Mouse (Mus musculus) heart, adult 2 months (tissue): Measurements from ENCODE around the gene Rnf157. TPM values are rescaled to one million over a fixed set of nuclear protein-coding genes. Genes with fewer than 3 reads are reported as not detected.

Experiments used
- DNase-seq, 2 experiments: peaks; one replicate each; pipeline ENCODE4 v3.0.0; 2021
- H3K27ac ChIP-seq: fragments of 200-600 bp; 2 replicates; pipeline ENCODE4 v1.8.1; 2022
- H3K27me3 ChIP-seq: fragments of 200-500 bp; 2 replicates; pipeline ENCODE4 v1.6.1; 2012; ENCODE audit warnings: mild to moderate bottlenecking, low read length, inconsistent platforms, mixed read lengths; ENCODE audit not compliant: control insufficient read depth, insufficient read depth
- H3K36me3 ChIP-seq: fragments of 200-500 bp; 2 replicates; pipeline ENCODE4 v1.6.1; 2012; ENCODE audit warnings: low read length, inconsistent platforms; ENCODE audit not compliant: control insufficient read depth, insufficient read depth
- H3K4me1 ChIP-seq: fragments of 200-500 bp; 2 replicates; pipeline ENCODE4 v1.6.1; 2011; ENCODE audit warnings: low read length; ENCODE audit not compliant: control insufficient read depth, insufficient read depth
- H3K4me3 ChIP-seq: fragments of 200-600 bp; 2 replicates; pipeline ENCODE4 v1.8.1; 2022
- H3K79me2 ChIP-seq: fragments of 200-500 bp; replicated peaks from 2 replicates; pipeline ENCODE4 v1.6.1; 2012; ENCODE audit warnings: mild to moderate bottlenecking, inconsistent platforms, low read length, moderate library complexity, mixed read lengths; ENCODE audit not compliant: control insufficient read depth, insufficient read depth
- H3K9ac ChIP-seq: fragments of 200-500 bp; 2 replicates; pipeline ENCODE4 v1.6.1; 2012; ENCODE audit warnings: low read depth, mild to moderate bottlenecking, control low read depth, inconsistent platforms, low read length, mixed read lengths
- CTCF ChIP-seq: fragments of 200-600 bp; IDR thresholded peaks from 2 replicates; pipeline ENCODE4 v1.8.1; 2022; ENCODE audit warnings: antibody characterized with exemption, mild to moderate bottlenecking, moderate library complexity
- EP300 ChIP-seq: fragments of 200-500 bp; IDR thresholded peaks from 2 replicates; pipeline ENCODE4 v1.6.1; 2011; ENCODE audit warnings: low read depth, low read length, control low read depth; ENCODE audit not compliant: insufficient read depth
- POLR2A ChIP-seq: fragments of 200-500 bp; IDR thresholded peaks from 2 replicates; pipeline ENCODE4 v1.6.1; 2011; ENCODE audit warnings: mild to moderate bottlenecking, low read depth, low read length, control low read depth; ENCODE audit not compliant: insufficient read depth
- WGBS: fragments of 180-500 bp; shearing (Covaris S2); methylation state at CpG from one replicate; pipeline ENCODE4 v1.1.7; 2018; 5-methylcytosine and 5-hydroxymethylcytosine counted together
- intact Hi-C: fragments of 180-260 bp; cut with DNase I; formaldehyde crosslinking; loops from one replicate; pipeline ENCODE4 v1.15.1; 2025
- polyA plus RNA-seq: library from polyadenylated mRNA; depleted of rRNA; stranded (reverse); fragments of >200 nt; gene quantifications from 2 replicates; pipeline ENCODE4 v1.2.3, GENCODE M21; 2012
- total RNA-seq, 2 experiments: library from RNA; stranded (reverse); gene quantifications; 2 replicates each; pipeline ENCODE4 v1.2.3; 2021

Gene Rnf157
- total and polyA plus RNA-seq, 3 experiments, result 3.0 to 7.2 (median 6.0) TPM

DNA sequence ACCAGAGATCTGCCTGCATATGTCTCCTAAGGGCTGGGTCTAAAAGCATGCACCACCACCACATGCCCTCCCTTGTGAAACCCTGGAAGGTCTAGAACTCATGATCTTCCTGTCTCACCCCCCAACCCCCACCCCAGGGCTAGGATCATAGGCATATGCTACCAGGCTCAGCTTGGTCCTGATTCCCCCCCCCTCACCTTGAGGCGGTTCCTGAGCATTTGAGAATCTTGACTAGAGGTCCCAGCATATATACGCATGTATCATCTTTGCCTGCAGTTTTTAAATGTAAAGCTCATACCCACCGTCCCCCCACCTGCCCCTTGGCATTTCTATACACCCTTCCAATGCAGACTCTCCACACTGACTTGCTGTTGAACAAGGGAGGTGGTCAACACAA is 15.9 kb downstream of the Rnf157 start:
- Histone ChIP-seq H3K79me2 (no peaks in the 10 kb centered on the region), H3K27ac (no peak overlapping the region), H3K4me1 (peaks cover 4% of the 10 kb centered on the region), H3K9ac (no peak overlapping the region), H3K27me3 (no peaks in the 10 kb centered on the region), H3K4me3 (no peak overlapping the region), H3K36me3 (no peaks in the 10 kb centered on the region)
- no peak for TF ChIP-seq POLR2A
- no peak for TF ChIP-seq EP300
- no peak for TF ChIP-seq CTCF
- no peak for DNase-seq
- WGBS, result 96% methylated on average over 3 of the region's 3 CpGs
- intact Hi-C loops, result loop anchor here (5.0 kb wide), 1 partner anchor 45 kb away; no protein-coding TSS in a partner anchor

DNA sequence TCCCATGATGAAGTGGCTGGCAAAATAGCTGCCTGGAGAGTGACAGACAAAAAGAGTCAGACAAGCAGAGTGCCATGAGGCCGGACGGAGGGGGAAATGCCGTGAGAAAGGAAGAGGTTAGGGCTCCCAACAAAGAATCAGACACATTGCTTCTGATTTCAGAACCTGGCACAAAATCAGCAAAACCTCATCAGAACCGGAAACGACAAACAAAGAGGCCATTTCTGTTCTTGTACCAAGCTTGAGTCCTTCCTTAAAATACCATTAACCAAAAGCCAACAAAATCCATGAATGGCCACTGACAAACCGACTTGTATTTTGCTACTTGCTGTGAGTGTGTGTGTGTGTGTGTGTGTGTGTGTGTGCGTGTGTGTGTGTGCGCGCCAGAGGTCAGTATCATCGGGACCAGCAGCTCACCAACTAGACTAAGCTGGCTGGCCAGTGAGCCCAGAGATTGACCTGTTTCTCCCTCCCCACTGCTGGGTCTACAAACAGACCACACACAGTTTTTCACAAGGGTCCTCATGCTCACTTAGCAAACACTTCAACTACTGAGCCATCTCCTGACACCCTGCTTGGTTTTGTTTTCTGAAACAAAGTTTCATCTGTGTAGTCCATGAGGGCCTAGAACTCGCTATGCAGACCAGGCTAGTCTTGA is 16.4 kb downstream of the Rnf157 start:
- intact Hi-C loops, result loop anchor here (5.0 kb wide), 1 partner anchor 46 kb away; no protein-coding TSS in a partner anchor
- DNase-seq, result no peak

DNA sequence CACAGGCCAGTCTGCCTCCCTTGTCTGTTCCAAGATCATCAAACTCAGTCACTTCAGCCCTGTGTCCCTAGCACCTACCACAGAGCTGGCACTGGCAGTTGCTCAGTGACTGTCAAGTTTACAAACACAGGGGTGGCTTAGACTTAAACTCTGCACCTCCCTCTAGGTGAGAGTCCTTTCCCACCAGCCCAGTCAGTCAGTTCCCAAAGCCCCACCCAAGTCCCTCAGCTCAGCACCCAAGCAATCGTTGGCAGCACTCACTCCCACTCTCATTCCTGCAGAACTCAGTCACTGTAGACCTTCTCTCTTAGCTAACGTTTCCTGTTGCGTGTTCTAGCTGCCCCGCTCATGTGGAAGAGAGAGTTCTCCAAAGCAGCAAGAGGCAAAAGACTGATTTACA is 18.1 kb downstream of the Rnf157 start:
- DNase-seq, result no peak
- Histone ChIP-seq H3K27me3 (no peaks in the 10 kb centered on the region), H3K27ac (peak overlapping the region; percentile 45), H3K4me1 (peaks cover 4% of the 10 kb centered on the region), H3K4me3 (no peak overlapping the region), H3K79me2 (no peaks in the 10 kb centered on the region), H3K36me3 (no peaks in the 10 kb centered on the region), H3K9ac (peak overlapping the region; percentile 56)
- intact Hi-C loops, result loop anchor here (5.0 kb wide), 1 partner anchor 48 kb away; no protein-coding TSS in a partner anchor
- TF ChIP-seq EP300 (no peak), POLR2A (no peak), CTCF (no peak)
- WGBS, result 39% methylated on average over 4 of the region's 4 CpGs

More for the DNA sequence above, 16.4 kb downstream of the Rnf157 start:
- Histone ChIP-seq H3K36me3 (no peaks in the 10 kb centered on the region), H3K9ac (no peak overlapping the region), H3K27ac (peak overlapping the region; percentile 36), H3K4me1 (peaks cover 4% of the 10 kb centered on the region), H3K27me3 (no peaks in the 10 kb centered on the region), H3K79me2 (no peaks in the 10 kb centered on the region), H3K4me3 (no peak overlapping the region)
- TF ChIP-seq POLR2A (no peak), EP300 (0 out of 2 replicates have a peak, but pooled peaks have one; percentile 25)
- WGBS, result 60% methylated on average over 11 of the region's 11 CpGs

DNA sequence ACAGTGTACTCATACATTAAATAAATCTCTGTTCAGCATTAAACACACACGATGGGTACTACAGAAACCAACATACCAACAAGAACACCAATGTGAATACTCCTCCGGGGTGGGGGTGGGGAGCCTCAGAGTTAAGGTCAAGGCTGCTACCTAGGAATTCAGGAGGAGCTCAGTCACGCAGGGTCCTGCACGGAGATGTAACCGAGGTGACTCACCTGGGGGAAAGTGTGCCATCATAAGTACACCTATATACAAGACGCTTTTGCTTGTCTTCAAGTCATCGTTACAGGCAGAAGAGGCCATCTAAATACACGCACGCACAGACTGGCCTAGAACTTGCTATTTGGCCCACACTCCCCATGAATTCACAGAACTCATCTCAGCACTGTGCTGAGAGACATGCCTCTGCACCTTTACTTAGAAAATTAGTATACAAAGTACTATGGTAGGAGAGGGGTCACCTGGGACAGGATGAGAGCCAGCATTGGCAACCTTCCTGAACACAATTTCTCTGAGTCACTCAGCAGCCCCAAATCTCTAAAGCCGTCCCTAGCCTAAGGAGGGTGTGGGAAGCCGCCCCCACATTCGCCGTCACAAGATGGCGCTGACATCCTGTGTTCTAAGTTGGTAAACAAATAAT is 23.9 kb downstream of the Rnf157 start:
- Histone ChIP-seq H3K4me3 (peak overlapping the region; percentile 22; the same call in 1 of the 2 replicates), H3K9ac (peak overlapping the region; percentile 55), H3K27ac (peak overlapping the region; percentile 74), H3K4me1 (peaks cover 10% of the 10 kb centered on the region), H3K36me3 (no peaks in the 10 kb centered on the region), H3K79me2 (no peaks in the 10 kb centered on the region), H3K27me3 (no peaks in the 10 kb centered on the region)
- peak; percentile 28 to 55 for DNase-seq
- intact Hi-C loops, result loop anchor here (5.0 kb wide), 1 partner anchor 58 kb away; no protein-coding TSS in a partner anchor
- TF ChIP-seq CTCF, result peak; percentile 41
- TF ChIP-seq EP300, result no peak
- WGBS, result 61% methylated on average over 14 of the region's 14 CpGs

DNA sequence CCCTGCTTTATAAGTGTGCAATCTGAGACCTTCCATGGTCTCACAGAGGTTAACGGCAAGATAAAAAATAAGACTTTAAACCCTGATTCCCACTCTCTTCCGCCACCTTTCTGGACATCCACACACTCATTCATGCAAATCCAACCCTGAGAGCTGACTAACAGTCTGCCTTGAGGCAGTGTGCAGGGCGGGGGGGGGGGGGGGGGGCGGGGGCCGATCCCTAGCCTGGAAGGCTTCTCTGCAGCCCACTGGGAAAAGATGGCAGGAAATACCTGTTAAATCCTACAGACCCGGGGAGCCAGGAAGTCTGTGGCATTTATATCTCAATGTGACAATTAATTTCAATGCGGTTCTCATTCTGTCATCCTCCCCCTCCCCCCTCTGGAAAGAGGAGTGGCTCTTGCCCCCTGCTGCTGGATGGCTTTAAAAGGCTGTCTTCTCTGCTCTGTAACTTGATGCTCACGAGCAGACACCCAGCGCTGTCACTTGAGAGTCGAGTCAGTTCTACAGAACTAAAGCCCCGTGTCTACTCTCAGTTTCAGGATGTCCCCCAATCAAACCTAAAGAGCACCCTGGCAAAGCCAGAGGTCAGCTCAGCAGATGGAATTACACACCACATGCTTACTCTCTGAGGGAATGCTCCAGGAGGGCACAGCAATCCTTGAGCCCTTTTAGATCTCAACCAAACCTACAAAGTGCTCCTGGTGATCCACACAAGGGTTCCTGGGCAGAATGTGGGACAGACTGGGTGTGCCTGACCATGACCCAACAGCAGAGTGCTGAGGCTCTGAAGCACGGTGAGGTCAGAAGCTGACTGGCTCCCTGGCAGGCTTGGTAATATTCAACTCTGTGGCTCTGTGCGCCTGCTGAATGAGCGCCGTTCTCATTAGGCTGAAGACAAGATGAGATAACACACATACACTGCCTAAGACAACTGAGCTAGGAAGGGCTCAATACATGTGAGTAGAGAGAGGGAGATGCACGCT is 25.5 kb downstream of the Rnf157 start:
- peak overlapping the region; percentile 17; the same call in 1 of the 2 replicates for H3K9ac ChIP-seq
- no peaks in the 10 kb centered on the region for H3K27me3 ChIP-seq
- H3K36me3 ChIP-seq, result no peaks in the 10 kb centered on the region
- no peak overlapping the region; the same call in 1 of the 2 replicates for H3K27ac ChIP-seq
- DNase-seq, result no peak
- intact Hi-C loops, result loop anchor here (5.0 kb wide), 1 partner anchor 60 kb away; no protein-coding TSS in a partner anchor
- H3K4me1 ChIP-seq, result peaks cover 10% of the 10 kb centered on the region
- TF ChIP-seq CTCF (no peak), POLR2A (no peak), EP300 (no peak)
- H3K79me2 ChIP-seq, result no peaks in the 10 kb centered on the region
- H3K4me3 ChIP-seq, result no peak overlapping the region
- WGBS, result 19% methylated on average over 16 of the region's 16 CpGs
